Mouse (Mus musculus) left cerebral cortex, adult 2 months (tissue): ENCODE results near the gene Vwa8. TPM values are rescaled to one million over a fixed set of nuclear protein-coding genes. Genes with fewer than 3 reads are reported as not detected.

ENCODE experiments used
- DNase-seq, 2 experiments: peaks; one replicate each; pipeline ENCODE4 v3.0.0; 2021 to 2022; ENCODE audit warnings: low spot score in 2 of 2, mixed read lengths in 1 of 2; ENCODE audit errors: extremely low spot score in 1 of 2
- H3K27ac ChIP-seq: fragments of 200-600 bp; 2 replicates; pipeline ENCODE4 v1.8.1; 2022
- H3K4me3 ChIP-seq: fragments of 200-600 bp; 2 replicates; pipeline ENCODE4 v1.8.1; 2022
- CTCF ChIP-seq: fragments of 200-600 bp; IDR thresholded peaks from 2 replicates; pipeline ENCODE4 v1.8.1; 2022; ENCODE audit warnings: antibody characterized with exemption, mild to moderate bottlenecking, moderate library complexity
- intact Hi-C: fragments of 180-260 bp; cut with DNase I; formaldehyde crosslinking; loops from one replicate; pipeline ENCODE4 v1.15.1; 2025
- total RNA-seq, 2 experiments: library from RNA; stranded (reverse); gene quantifications; 2 replicates each; pipeline ENCODE4 v1.2.3; 2021

Vwa8 gene
- total RNA-seq, 2 experiments from 2014 or later = 31.7 to 32.3 TPM

DNA sequence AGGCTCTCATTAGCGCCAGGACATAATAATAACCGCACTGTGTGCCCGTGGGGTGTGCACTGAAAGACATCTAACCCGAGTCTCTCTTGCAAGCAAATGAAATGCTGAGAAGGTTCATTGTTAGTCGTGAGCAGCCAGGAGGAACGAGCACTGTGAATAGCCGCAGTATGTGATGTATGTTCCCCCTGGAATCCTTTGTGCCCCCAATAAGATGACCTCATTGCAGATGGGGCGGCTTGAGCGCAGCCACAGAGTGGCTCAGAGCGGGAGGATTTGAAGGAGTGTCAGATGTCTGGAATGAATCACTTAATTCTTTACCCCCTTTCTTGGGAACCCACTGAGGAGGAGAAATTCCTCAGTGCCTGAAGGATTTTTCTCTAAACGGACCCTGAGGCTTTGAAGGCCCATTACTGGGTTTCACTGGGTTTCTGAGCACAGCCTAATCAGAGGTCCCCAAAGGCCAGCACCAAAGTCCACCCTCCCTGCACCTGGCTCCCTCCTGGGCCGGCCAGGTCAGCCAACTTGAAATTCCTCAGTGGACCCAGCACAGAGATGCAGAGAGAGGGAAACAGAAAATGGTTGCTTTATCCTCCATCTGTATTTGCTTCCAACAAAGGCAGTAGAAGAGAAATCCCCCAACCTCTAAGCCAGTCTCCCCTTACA, 354.8 kb downstream of the Vwa8 start:
- Histone ChIP-seq H3K27ac (peak overlapping the region; percentile 63), H3K4me3 (no peak overlapping the region)
- no peak for TF ChIP-seq CTCF
- DNase-seq = no peak
- intact Hi-C loops = loop anchor here (5.0 kb wide), 1 partner anchor 99 kb away; the partner anchor contains the start of gene Rgcc

DNA sequence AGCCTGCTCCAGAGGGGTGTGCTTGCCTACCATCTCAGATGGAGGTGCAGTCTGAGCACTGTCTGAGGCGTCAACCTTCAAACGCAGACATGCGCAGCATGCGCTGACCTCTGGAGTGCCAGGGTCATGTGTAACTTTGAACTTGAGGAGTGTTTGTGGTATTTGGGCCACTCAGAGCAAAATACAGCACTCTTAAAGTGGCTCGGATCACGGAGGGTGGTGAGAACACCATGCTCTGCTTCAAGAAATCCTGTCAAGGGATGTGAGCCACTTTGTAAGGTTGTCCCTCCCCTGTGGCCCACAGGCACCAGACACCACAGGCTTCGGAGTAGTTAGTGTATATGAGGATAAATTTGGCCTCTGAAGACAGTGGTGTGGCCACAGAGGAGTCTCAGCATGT, 356.0 kb downstream of the Vwa8 start:
- intact Hi-C loops = loop anchor here (5.0 kb wide), 1 partner anchor 97 kb away; the partner anchor contains the start of gene Rgcc
- no peak for DNase-seq
- no peak for TF ChIP-seq CTCF
- H3K27ac ChIP-seq = no peak overlapping the region
- no peak overlapping the region for H3K4me3 ChIP-seq

DNA sequence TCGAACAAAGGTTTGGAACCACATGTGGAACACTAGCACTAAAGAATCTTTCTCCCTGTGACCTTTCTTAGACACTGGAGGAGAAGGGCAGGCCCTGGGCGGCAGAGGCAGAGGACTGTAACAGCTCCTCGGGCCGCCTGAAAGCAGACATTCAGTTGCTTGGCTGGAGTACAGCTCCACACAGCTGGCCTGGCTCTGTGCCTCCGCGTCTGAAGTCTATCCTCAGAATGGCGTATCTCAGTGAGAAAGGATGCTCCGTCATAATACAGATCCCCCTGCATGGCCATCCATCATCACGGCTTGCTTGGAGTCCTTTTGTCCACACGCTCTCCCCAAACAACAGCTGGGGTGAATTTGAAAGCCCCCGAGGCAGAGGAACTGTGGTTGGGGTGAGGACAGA, 357.4 kb downstream of the Vwa8 start:
- intact Hi-C loops = no loop called here
- no peak for TF ChIP-seq CTCF
- Histone ChIP-seq H3K27ac (no peak overlapping the region; the same call in 1 of the 2 replicates), H3K4me3 (no peak overlapping the region)
- DNase-seq = peak; percentile 51 to 53

DNA sequence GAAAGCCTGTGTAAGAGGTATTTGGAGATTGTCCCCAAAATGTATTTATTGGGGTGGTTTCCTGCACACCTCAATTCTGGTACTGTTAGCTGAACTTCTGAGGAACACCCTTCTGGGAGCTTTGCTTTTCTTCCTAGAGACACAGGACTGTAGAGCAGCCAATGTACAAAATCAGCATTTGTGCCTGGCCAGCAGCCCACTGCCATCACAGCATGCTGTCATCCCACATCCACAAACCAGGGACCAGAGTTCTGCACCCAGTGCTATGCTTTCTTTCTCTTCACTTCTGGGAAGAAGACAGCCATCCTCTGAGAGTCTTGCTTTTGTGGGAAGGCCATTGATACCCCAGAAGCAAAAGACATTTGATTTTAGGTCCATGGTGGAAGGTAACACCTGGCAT, 359.6 kb downstream of the Vwa8 start:
- Histone ChIP-seq H3K4me3 (no peak overlapping the region), H3K27ac (no peak overlapping the region)
- no peak for TF ChIP-seq CTCF
- intact Hi-C loops = no loop called here
- no peak for DNase-seq

DNA sequence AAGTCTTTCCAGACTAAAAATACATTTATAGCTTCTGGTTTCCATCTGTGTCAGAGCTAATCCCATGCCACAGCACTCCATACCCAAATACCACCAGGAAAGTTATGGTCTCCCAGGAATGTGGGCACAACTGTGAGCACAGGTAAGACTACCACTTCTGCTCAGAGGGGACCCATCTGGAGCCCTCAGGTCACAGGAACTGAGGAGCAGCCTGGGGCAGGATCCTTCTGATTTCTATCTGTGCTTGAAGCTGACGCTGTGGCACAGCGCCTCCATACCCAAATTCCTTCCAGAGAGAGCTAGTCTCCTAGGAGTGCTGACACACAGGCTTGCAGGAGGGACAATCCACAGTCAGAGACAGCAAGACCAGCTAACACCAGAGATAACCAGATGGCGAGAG, 361.0 kb downstream of the Vwa8 start:
- TF ChIP-seq CTCF = no peak
- Histone ChIP-seq H3K4me3 (no peak overlapping the region), H3K27ac (no peak overlapping the region)
- intact Hi-C loops = no loop called here
- no peak for DNase-seq

DNA sequence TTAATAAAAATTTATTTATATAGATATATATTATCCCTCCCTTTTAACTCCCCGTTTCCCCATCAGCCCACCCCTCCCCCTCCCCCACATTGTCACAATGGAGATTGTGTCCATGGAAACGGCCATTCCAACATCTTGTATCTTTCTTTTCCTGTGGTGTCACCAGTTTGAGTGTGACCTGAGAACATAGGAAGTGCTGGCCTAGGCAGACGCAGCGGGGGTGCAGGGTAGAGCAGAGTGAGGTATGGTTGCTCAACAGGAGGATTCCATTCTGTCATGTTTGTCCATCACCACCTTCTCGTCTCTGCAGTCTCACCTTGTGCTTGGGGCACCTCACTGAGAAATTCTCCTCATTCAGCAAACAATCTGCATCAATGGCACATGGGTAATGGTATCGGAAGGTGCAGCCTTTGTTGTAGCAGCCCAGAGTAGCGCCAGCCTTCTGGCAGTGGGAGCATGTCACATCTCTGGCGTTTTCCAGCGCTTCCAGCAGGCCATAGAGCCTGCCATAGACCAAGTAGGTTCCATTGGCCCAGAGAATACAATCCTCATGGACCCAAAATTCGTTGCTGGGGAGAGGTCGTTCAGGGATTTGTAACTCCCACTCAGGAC, 363.6 kb downstream of the Vwa8 start:
- no peak overlapping the region for H3K27ac ChIP-seq
- no peak for TF ChIP-seq CTCF
- DNase-seq = peak in 1 of 2 experiments; percentile 6
- no peak overlapping the region for H3K4me3 ChIP-seq
- intact Hi-C loops = no loop called here

DNA sequence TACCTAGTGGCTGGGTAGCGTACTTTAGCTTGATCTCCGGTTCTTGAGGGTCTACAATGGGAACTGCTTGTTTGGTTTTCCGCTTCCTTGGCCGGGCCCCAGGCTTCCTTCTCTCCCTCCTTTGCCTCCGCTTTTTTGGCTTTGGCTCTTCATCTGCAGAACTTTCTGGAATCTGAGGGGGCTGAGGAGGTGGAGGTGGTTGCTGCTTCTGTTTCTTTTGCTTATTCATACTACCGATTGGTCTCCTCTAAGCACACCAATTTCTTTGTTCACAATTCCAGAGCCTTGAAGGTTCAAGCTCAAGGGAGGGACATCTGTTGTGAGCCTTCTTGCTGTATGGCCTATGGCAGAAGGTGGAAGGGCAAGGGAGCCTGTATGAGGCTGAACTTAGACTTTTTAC, 365.3 kb downstream of the Vwa8 start:
- H3K27ac ChIP-seq = no peak overlapping the region
- TF ChIP-seq CTCF = no peak
- H3K4me3 ChIP-seq = no peak overlapping the region
- DNase-seq = peak in 1 of 2 experiments; percentile 35
- intact Hi-C loops = no loop called here

DNA sequence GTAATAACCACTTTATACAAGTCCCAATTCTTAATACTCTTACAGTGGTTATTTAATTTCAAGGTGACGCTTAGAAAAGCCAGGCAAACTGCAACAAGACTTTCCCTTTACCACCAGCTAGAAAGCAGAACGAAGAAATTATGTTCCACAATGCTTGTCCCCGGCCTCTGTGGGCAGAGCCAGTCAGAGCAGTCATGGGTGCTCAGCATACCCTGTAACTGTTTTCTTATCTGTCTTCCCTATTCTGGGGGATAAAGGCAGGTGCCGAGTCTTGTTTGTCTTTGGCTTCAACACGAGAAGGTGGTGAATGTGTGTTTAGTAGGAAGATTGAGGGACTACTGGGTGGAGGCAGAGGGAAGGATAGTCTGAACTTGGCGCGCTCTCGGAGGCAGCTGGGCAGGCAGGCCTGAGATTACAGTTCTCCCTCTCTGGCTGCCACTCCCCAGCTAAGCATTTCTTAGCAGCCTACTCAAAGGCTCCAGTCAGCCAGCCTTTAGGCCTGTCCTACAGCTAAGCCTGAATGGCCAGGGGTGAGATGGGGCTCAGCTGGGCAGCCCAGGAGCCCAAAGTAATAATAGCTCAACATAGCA, 365.9 kb downstream of the Vwa8 start:
- DNase-seq = peak in 1 of 2 experiments; percentile 11
- Histone ChIP-seq H3K27ac (no peak overlapping the region), H3K4me3 (no peak overlapping the region)
- intact Hi-C loops = no loop called here
- TF ChIP-seq CTCF = no peak

DNA sequence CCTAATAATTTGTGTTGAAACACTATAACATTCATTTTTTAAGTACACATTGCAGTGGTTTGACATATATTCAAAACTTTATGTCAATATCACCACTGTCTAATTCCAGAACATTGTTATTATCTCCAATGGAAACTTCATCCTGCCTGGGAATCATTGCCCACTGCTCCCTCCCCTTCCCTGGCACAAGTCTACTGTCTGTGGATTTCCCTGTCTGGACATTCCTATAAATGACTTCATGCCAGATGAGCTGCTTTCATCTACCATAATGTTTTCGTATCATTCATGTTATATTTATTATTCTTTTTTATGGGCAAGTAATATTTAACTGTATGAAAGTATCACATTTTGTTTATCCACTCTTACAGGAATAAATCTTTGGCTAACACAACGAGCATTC, 367.5 kb downstream of the Vwa8 start:
- intact Hi-C loops = no loop called here
- Histone ChIP-seq H3K27ac (no peak overlapping the region), H3K4me3 (no peak overlapping the region)
- no peak for TF ChIP-seq CTCF
- no peak for DNase-seq

DNA sequence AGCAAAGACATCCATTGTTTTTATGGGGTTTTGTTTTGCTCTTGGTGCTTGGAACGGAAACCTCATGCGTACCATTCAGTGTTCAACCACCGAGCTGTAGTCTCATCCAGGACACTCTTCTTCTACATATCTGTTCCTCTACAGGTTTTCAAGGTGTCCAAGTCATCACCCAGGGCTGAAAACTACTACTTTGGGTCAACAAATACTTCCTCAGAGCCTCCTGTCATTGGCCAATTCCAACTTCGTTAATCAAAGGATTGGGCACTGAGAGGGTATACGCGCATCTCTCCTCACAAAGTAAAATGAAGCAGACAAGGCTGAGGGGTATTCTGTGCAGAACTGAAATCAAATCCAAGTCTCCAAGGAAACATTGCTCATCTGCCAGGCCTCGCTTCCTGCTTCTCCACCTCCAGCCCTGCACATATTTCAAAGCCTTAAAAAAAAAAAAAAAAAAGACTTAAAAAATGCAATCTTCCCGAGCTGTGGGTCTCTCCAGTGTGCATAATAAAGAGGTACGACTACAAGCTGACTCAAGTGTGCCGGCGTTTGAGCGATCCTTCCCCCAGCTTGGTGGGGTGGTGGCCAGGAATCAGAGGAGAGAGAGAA, 374.7 kb downstream of the Vwa8 start:
- no peak for DNase-seq
- intact Hi-C loops = no loop called here
- Histone ChIP-seq H3K27ac (peak overlapping the region; percentile 61; the same call in 1 of the 2 replicates), H3K4me3 (no peak overlapping the region)
- TF ChIP-seq CTCF = no peak

DNA sequence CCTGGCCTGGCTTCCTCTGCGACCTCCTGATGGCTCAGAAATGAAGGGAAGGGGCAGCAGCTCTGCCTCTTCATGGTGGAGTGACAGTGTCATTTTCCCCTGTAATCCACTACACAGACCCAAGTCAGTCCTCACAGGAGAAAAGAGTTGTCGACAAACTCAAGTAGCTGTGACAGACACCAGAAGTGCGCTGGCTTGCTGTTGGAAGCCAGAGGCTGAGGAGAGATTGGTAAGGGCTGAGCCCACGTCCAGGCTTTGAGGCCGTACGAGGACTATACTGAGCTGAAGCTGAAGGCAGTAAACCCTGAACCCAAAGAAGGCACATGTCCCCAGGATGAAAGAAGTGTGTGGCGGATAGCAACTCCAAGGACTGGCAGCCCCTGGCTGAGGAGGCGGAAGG, 376.6 kb downstream of the Vwa8 start:
- TF ChIP-seq CTCF = no peak
- Histone ChIP-seq H3K27ac (no peak overlapping the region), H3K4me3 (no peak overlapping the region)
- no peak for DNase-seq
- intact Hi-C loops = no loop called here

DNA sequence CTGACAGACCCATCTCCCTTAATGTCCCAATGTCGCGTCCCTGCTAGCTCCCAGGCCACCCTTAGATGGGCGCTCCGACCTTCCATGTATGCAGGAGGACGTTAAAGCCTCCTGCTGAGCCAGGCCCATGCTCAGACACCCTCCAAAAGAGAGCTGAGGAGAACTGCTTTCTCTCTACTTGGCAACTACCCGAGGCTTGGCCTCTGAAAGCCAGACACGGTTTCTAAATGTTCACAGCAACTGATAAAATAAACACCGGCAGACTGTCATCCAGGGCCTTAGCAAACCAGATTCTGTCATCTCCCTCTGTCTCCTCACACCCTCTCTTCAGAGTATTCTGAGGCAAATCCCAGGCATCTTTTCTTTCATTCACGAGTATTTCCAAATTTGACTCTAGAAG, 377.2 kb downstream of the Vwa8 start:
- TF ChIP-seq CTCF = no peak
- intact Hi-C loops = no loop called here
- DNase-seq = no peak
- no peak overlapping the region for H3K27ac ChIP-seq
- no peak overlapping the region for H3K4me3 ChIP-seq
